Mouse (Mus musculus) midbrain, embryonic 11.5 days (tissue): ENCODE measurements around the gene Slc6a3. TPM values are rescaled to one million over a fixed set of nuclear protein-coding genes. Genes with fewer than 3 reads are reported as not detected.

ENCODE experiments used
- ATAC-seq: fragments of 200-750 bp; cut with Nextera tagmentation; 2 replicates; pipeline ENCODE4 v1.8.0; 2017; ENCODE audit warnings: moderate TSS enrichment, moderate library complexity; ENCODE audit not compliant: low FRiP score
- DNase-seq: peaks from one replicate; pipeline ENCODE4 v3.0.0; 2015; ENCODE audit warnings: low spot score; ENCODE audit errors: missing footprints
- H3K27ac ChIP-seq: fragments of 300-500 bp; sonication (generic); 2 replicates; pipeline ENCODE4 v1.5.1; 2014; ENCODE audit warnings: low read depth, low read length
- H3K27me3 ChIP-seq: fragments of 300-500 bp; sonication (generic); 2 replicates; pipeline ENCODE4 v1.6.1; 2014; ENCODE audit warnings: mild to moderate bottlenecking, low read length, moderate library complexity, mixed read lengths; ENCODE audit not compliant: control insufficient read depth, insufficient read depth
- H3K36me3 ChIP-seq: fragments of 300-500 bp; sonication (generic); 2 replicates; pipeline ENCODE4 v1.6.1; 2014; ENCODE audit warnings: mild to moderate bottlenecking, low read length, moderate library complexity, mixed read lengths; ENCODE audit not compliant: control insufficient read depth, insufficient read depth
- H3K4me1 ChIP-seq: fragments of 300-500 bp; sonication (generic); 2 replicates; pipeline ENCODE4 v1.6.1; 2014; ENCODE audit warnings: low read length; ENCODE audit not compliant: control insufficient read depth, insufficient read depth
- H3K4me2 ChIP-seq: fragments of 300-500 bp; sonication (generic); 2 replicates; pipeline ENCODE4 v1.6.1; 2014; ENCODE audit warnings: mild to moderate bottlenecking, moderate library complexity
- H3K4me3 ChIP-seq: fragments of 300-500 bp; sonication (generic); 2 replicates; pipeline ENCODE4 v1.5.1; 2014; ENCODE audit warnings: low read depth, low read length
- H3K9ac ChIP-seq: fragments of 300-500 bp; sonication (generic); 2 replicates; pipeline ENCODE4 v1.6.1; 2014; ENCODE audit warnings: low read length
- H3K9me3 ChIP-seq: fragments of 300-500 bp; sonication (generic); 2 replicates; pipeline ENCODE4 v1.6.1; 2016; ENCODE audit warnings: low read length; ENCODE audit not compliant: control insufficient read depth
- WGBS: fragments of 180-500 bp; shearing (Covaris S2); extraction: QIAGEN DNeasy Blood & Tissue Kit; methylation state at CpG from one replicate; pipeline ENCODE4 v1.1.7; 2014; 5-methylcytosine and 5-hydroxymethylcytosine counted together
- polyA plus RNA-seq: library from polyadenylated mRNA; unstranded; fragments of >200 nt; fragmentation: Nextera tagmentation; extraction: Ambion mirVana; gene quantifications from 2 replicates; pipeline ENCODE4 v1.2.1, GENCODE M21; 2014

Gene Slc6a3
- polyA plus RNA-seq, 1 experiment from 2014 or later: 0.11 TPM

DNA sequence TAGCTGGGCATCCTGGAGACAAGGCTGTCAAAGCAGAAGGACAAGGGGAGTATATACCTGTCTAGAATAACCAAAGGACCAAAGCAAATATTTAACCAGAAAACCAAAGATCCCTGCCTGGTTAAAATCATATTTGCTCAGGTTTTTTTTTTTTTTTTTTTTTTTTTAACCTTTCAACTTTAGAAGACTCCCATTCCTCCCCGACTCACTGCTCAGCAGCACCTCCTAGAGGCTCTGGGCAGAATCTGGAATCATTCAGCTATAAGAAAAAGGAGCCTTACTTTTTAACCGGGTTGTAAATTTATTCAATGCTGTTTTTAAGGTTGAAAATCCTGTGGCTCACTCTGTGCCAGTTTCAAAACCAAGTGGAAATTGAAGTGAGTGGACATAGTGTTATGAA is 33.8 kb upstream of the Slc6a3 start:
- peak; percentile 87 for DNase-seq
- Histone ChIP-seq H3K36me3 (peaks cover 13% of the 10 kb centered on the region; the same call in 1 of the 2 replicates), H3K27me3 (no peaks in the 10 kb centered on the region), H3K9ac (no peak overlapping the region), H3K27ac (no peak overlapping the region), H3K4me3 (no peak overlapping the region), H3K4me1 (no peaks in the 10 kb centered on the region), H3K4me2 (no peak overlapping the region), H3K9me3 (no peaks in the 10 kb centered on the region)
- WGBS: 83% methylated on average over 2 of the region's 2 CpGs
- ATAC-seq: no peak

DNA sequence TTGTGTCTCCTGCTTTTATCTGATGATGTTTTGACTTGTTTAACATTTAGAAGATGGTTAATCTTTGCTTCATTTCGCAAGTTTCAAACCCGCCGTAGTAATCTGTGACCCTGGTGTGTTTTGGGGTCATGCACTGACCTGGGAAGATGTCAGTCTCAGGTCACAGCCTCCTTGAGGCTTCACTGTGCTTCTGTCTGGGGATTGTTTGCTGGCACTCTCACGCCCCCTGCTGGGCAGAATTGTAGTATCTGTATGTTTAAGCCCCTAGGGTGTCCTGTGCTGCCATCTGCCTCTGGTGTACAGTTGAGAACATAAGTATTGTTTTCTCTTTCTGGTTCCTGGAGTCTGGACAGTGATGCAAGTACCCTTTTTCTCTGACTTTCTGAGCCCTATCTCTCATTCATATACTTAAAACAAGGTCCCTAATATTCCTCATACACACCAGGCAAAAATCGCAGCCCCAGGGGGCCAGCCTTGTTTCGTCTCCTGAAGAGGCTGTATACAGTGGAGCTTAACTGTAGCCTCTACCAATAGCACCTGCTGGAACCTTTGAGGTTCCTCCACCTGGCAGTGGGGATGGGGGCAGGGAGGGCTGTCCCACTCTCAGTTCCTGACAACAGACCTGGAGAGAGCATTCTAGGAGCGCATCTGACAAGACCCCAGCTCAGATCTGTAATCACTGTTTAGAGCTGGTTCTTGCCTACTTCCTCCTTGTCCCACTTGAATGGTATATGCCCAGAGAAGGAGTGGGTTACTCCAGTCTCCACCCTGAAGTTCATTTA is 30.7 kb upstream of the Slc6a3 start:
- Histone ChIP-seq H3K4me2 (no peak overlapping the region), H3K4me1 (no peaks in the 10 kb centered on the region), H3K36me3 (peaks cover 10% of the 10 kb centered on the region), H3K9me3 (no peaks in the 10 kb centered on the region), H3K27me3 (no peaks in the 10 kb centered on the region), H3K27ac (no peak overlapping the region), H3K4me3 (no peak overlapping the region), H3K9ac (no peak overlapping the region)
- WGBS: 67% methylated on average over 7 of the region's 7 CpGs
- peak; percentile 70; the same call in 1 of the 2 replicates for ATAC-seq
- DNase-seq: peak; percentile 93

DNA sequence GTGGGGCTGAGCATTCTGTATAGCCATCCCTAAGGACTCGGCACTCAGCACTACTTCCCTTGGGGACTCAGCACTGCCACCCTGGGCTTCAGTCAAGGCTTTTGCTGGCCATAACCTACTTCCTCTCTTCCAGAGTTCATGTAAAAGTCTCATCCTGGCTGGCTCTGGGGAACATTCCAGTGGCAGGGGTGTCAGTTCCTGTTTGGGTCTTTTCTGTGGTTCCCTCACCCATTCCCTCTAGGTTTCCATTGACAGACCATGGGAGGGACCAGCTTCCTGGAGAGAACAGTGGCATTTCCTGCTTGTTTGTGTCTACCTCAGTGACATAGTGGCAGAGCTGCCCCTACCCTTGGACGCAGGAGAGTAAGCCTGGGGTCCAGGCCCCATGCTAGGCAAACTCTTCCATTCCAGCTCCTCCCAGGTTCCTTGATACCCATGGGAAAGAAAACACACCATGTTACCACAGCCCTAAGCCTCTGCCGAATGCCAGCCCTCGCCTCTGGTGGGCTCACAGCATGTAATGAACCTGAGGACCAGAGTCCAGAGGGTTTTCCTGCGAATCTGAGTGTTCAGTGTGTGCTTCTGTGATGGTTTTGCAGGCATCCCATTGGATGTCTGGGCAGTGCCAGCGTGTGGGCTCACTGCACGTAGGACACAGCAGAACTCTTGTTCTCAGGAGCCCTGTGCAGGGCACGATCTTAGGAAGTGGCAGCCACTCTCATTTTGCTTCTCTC is 27.6 kb upstream of the Slc6a3 start:
- Histone ChIP-seq H3K27me3 (no peaks in the 10 kb centered on the region), H3K4me1 (no peaks in the 10 kb centered on the region), H3K4me3 (no peak overlapping the region), H3K36me3 (peaks cover 4% of the 10 kb centered on the region), H3K9me3 (no peaks in the 10 kb centered on the region), H3K4me2 (no peak overlapping the region), H3K9ac (no peak overlapping the region), H3K27ac (no peak overlapping the region)
- no peak for DNase-seq
- no peak for ATAC-seq
- 90% methylated on average over 8 of the region's 8 CpGs for WGBS

DNA sequence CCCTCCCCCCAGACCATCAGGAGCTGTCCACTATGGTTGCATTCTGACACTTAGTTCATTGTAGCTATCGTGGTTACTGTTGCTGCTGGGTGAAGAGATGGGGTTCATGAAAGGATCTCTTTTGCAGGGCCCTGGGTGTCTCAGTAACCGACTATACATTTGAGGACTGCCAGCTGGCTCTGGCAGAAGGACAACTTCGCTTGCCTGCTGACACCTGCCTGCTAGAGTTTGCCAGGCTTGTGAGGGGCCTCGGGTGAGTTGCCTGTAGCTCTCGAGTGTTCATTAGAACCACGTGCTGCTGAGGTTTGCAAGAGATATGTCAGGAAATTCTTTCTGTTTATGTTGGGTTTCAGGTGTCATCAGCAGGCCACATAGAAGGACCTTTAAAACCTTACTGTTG is 26.7 kb upstream of the Slc6a3 start:
- Histone ChIP-seq H3K4me1 (no peaks in the 10 kb centered on the region), H3K9ac (no peak overlapping the region), H3K27ac (no peak overlapping the region), H3K4me3 (no peak overlapping the region), H3K36me3 (peaks cover 10% of the 10 kb centered on the region), H3K4me2 (no peak overlapping the region), H3K27me3 (no peaks in the 10 kb centered on the region), H3K9me3 (no peaks in the 10 kb centered on the region)
- DNase-seq (no peak), ATAC-seq (no peak)
- 84% methylated on average over 6 of the region's 6 CpGs for WGBS

- Histone ChIP-seq H3K9me3 (no peaks in the 10 kb centered on the region), H3K9ac (no peak overlapping the region), H3K4me3 (no peak overlapping the region), H3K4me2 (no peak overlapping the region), H3K4me1 (no peaks in the 10 kb centered on the region), H3K27ac (no peak overlapping the region), H3K27me3 (no peaks in the 10 kb centered on the region), H3K36me3 (peaks cover 10% of the 10 kb centered on the region)
- 61% methylated on average over 13 of the region's 13 CpGs for WGBS
- DNase-seq (peak; percentile 99), ATAC-seq (peak; percentile 69; the same call in 1 of the 2 replicates)
Observed at GRCm38 (mm10) chr13:73512776-73513673, 23.5 kb upstream of the Slc6a3 start.

DNA sequence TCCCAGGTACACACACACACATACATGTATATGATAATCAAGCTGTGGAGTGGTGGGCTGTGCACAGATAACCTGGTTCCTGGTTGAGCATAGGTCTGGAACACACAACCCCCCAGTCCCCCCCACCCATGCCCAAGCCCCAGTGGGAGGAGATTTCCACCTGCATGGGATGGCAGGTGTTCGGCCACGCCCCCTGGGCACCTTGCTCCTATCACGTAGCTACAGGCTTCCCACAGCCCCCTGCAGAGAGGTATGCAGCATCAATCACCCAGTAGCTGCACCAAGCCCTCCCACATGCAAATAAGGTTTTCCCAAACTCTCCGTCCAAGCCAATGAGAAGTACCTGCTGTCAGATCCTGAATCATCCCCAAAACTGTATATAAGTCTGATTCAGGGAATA is 19.7 kb upstream of the Slc6a3 start:
- H3K9ac ChIP-seq: no peak overlapping the region
- H3K27me3 ChIP-seq: no peaks in the 10 kb centered on the region
- no peaks in the 10 kb centered on the region for H3K9me3 ChIP-seq
- peaks cover 7% of the 10 kb centered on the region for H3K36me3 ChIP-seq
- 74% methylated on average over 4 of the region's 4 CpGs for WGBS
- H3K4me2 ChIP-seq: no peak overlapping the region
- no peak for ATAC-seq
- H3K27ac ChIP-seq: no peak overlapping the region
- no peak overlapping the region for H3K4me3 ChIP-seq
- H3K4me1 ChIP-seq: no peaks in the 10 kb centered on the region
- DNase-seq: no peak

- no peak for ATAC-seq
- H3K9me3 ChIP-seq: no peaks in the 10 kb centered on the region
- WGBS: 87% methylated on average over 3 of the region's 3 CpGs
- H3K9ac ChIP-seq: no peak overlapping the region
- DNase-seq: no peak
- H3K27ac ChIP-seq: no peak overlapping the region
- peaks cover 32% of the 10 kb centered on the region for H3K27me3 ChIP-seq
- no peak overlapping the region for H3K4me3 ChIP-seq
- no peak overlapping the region for H3K4me2 ChIP-seq
- H3K4me1 ChIP-seq: peaks cover 3% of the 10 kb centered on the region; the same call in 1 of the 2 replicates
- no peaks in the 10 kb centered on the region for H3K36me3 ChIP-seq
Observed at GRCm38 (mm10) chr13:73533716-73534115, 2.8 kb upstream of the Slc6a3 start.

GRCm38 (mm10) chr13:73535287-73535686 is 1.3 kb upstream of the Slc6a3 start:
- ATAC-seq (no peak), DNase-seq (no peak)
- Histone ChIP-seq H3K9me3 (no peaks in the 10 kb centered on the region), H3K4me2 (no peak overlapping the region), H3K4me1 (peaks cover 3% of the 10 kb centered on the region; the same call in 1 of the 2 replicates), H3K9ac (no peak overlapping the region), H3K36me3 (no peaks in the 10 kb centered on the region), H3K27ac (no peak overlapping the region), H3K4me3 (no peak overlapping the region), H3K27me3 (peaks cover 32% of the 10 kb centered on the region)
- 64% methylated on average over 3 of the region's 3 CpGs for WGBS
